In genomic region chr8:13584652-13585051, GRCm38 (mm10) we compare ENCODE assay signal across 25 mouse cellular contexts. TPM values are rescaled to one million over a fixed set of nuclear protein-coding genes. Genes with fewer than 3 reads are reported as not detected.
A peak's percentile ranks its signal among the peaks of the same experiment; 100 is the strongest.
DNase-seq lines count a peak whose midpoint lies in the region; ATAC-seq and TF ChIP-seq lines count a peak whose summit lies in the region.
"Had no signal": no experiment of that assay in that cellular context is flagged by ENCODE, and none has a peak within 500 bp of the region (broad histone marks: within the 10 kb centered on the region; RNA-seq: fewer than 3 reads in every experiment).

No protein-coding gene starts in this region.

- no peak for TF ChIP-seq EP300 in stomach, postnatal 0 days (optimal IDR thresholded peaks at IDR 0.05)

- TF ChIP-seq CTCF in stomach, postnatal 0 days (IDR thresholded peaks at IDR 0.05; ENCODE audit: low read depth): no peak

- no peak overlapping the region for H3K4me3 ChIP-seq in lung, embryonic 15.5 days
- H3K4me3 ChIP-seq in stomach, embryonic 15.5 days (replicated peaks): no peak overlapping the region
- no peak overlapping the region for H3K4me3 ChIP-seq in stomach, postnatal 0 days (ENCODE audit: low read depth, low read length)
- H3K4me3 ChIP-seq: embryonic facial prominence, embryonic 13.5 days; embryonic facial prominence, embryonic 15.5 days; erythroblast, embryonic 14.5 days; forebrain, embryonic 10.5 days; forebrain, embryonic 12.5 days had no signal

- peaks cover 59% of the 10 kb centered on the region for H3K36me3 ChIP-seq in lung, embryonic 15.5 days
- peaks cover 40% of the 10 kb centered on the region for H3K36me3 ChIP-seq in stomach, embryonic 15.5 days
- H3K36me3 ChIP-seq in stomach, postnatal 0 days (ENCODE audit: control insufficient read depth, insufficient read depth, low read length): peaks cover 40% of the 10 kb centered on the region

- no peaks in the 10 kb centered on the region for H3K9me3 ChIP-seq in lung, embryonic 15.5 days
- no peaks in the 10 kb centered on the region for H3K9me3 ChIP-seq in stomach, embryonic 15.5 days
- no peaks in the 10 kb centered on the region for H3K9me3 ChIP-seq in stomach, postnatal 0 days (ENCODE audit: control insufficient read depth, low read length)
- H3K9me3 ChIP-seq: embryonic facial prominence, embryonic 13.5 days; embryonic facial prominence, embryonic 15.5 days; forebrain, embryonic 10.5 days; forebrain, embryonic 12.5 days had no signal

- H3K4me2 ChIP-seq in lung, embryonic 15.5 days: no peak overlapping the region
- no peak overlapping the region for H3K4me2 ChIP-seq in stomach, embryonic 15.5 days
- no peak overlapping the region for H3K4me2 ChIP-seq in stomach, postnatal 0 days (replicated peaks; ENCODE audit: low read depth)
- H3K4me2 ChIP-seq: embryonic facial prominence, embryonic 13.5 days; embryonic facial prominence, embryonic 15.5 days; forebrain, embryonic 12.5 days had no signal

- WGBS in lung, embryonic 15.5 days: 50% methylated on average over 8 of the region's 8 CpGs
- WGBS in stomach, embryonic 15.5 days: 56% methylated on average over 8 of the region's 8 CpGs
- 44% methylated on average over 8 of the region's 8 CpGs for WGBS in stomach, postnatal 0 days

- no peaks in the 10 kb centered on the region for H3K27me3 ChIP-seq in lung, embryonic 15.5 days
- no peaks in the 10 kb centered on the region for H3K27me3 ChIP-seq in stomach, embryonic 15.5 days (replicated peaks)
- no peaks in the 10 kb centered on the region for H3K27me3 ChIP-seq in stomach, postnatal 0 days (ENCODE audit: control insufficient read depth, insufficient read depth, low read length)
- H3K27me3 ChIP-seq: embryonic facial prominence, embryonic 13.5 days; embryonic facial prominence, embryonic 15.5 days; forebrain, embryonic 12.5 days had no signal

- no peak overlapping the region for H3K27ac ChIP-seq in lung, embryonic 15.5 days
- H3K27ac ChIP-seq in stomach, embryonic 15.5 days: no peak overlapping the region
- no peak overlapping the region for H3K27ac ChIP-seq in stomach, postnatal 0 days (replicated peaks)
- H3K27ac ChIP-seq: embryonic facial prominence, embryonic 13.5 days; embryonic facial prominence, embryonic 15.5 days; forebrain, embryonic 10.5 days; forebrain, embryonic 12.5 days had no signal

- DNase-seq in lung, adult 18-20 months: no peak
- peak; percentile 31 for DNase-seq in lung, postnatal 10 days
- no peak for DNase-seq in lung, postnatal 14 days
- no peak for DNase-seq in stomach, postnatal 0 days (ENCODE audit: low spot score)
- DNase-seq: adrenal gland, adult 2 months; adrenal gland, postnatal 10 days; adrenal gland, postnatal 25 days; cerebellum, adult 11 months; cerebellum, adult 18-20 months; cerebellum, adult 8-10 months; cerebellum, adult 9-11 months; cerebellum, postnatal 14 days; cerebellum, postnatal 36 days; embryo, embryonic 11 days had no signal

- H3K4me1 ChIP-seq in lung, embryonic 15.5 days: no peaks in the 10 kb centered on the region
- H3K4me1 ChIP-seq in stomach, embryonic 15.5 days: no peaks in the 10 kb centered on the region
- H3K4me1 ChIP-seq in stomach, postnatal 0 days (replicated peaks; ENCODE audit: control insufficient read depth, insufficient read depth): no peaks in the 10 kb centered on the region
- H3K4me1 ChIP-seq: embryonic facial prominence, embryonic 13.5 days; embryonic facial prominence, embryonic 15.5 days; forebrain, embryonic 10.5 days; forebrain, embryonic 12.5 days had no signal

- peak; percentile 48; the same call in 1 of the 2 replicates for ATAC-seq in lung, embryonic 15.5 days (ENCODE audit: borderline replicate concordance, extremely low read depth, low FRiP score, low TSS enrichment)
- 0 out of 2 replicates have a peak, but pooled peaks have one; percentile 28 for ATAC-seq in stomach, embryonic 15.5 days (ENCODE audit: insufficient read depth, low FRiP score, low read depth)
- ATAC-seq in stomach, postnatal 0 days (ENCODE audit: low FRiP score, low TSS enrichment): no peak; the same call in 1 of the 2 replicates
- ATAC-seq: forebrain, embryonic 14.5 days had no signal

- no peak overlapping the region for H3K9ac ChIP-seq in lung, embryonic 15.5 days
- no peak overlapping the region for H3K9ac ChIP-seq in stomach, embryonic 15.5 days
- H3K9ac ChIP-seq in stomach, postnatal 0 days (ENCODE audit: low read length): no peak overlapping the region
- H3K9ac ChIP-seq: embryonic facial prominence, embryonic 13.5 days; embryonic facial prominence, embryonic 15.5 days; forebrain, embryonic 12.5 days had no signal

RNA-seq across cellular contexts. Expression of gene 1700029H14Rik, which starts 22.4 kb away (rescaled TPM):
- not detected in 2 replicates for polyA plus RNA-seq in lung, embryonic 15.5 days (2015; fragmentation: Nextera tagmentation; extraction: Ambion mirVana)
- not detected in 2 replicates for polyA plus RNA-seq in stomach, embryonic 15.5 days (2015; fragmentation: Nextera tagmentation; extraction: Ambion mirVana)
- not detected in 2 replicates for polyA plus RNA-seq in stomach, postnatal 0 days (2015; fragmentation: Nextera tagmentation; extraction: Ambion mirVana)
- polyA plus RNA-seq: adrenal gland, adult 2 months; brain, embryonic 14.5 days; C2C12; embryonic facial prominence, embryonic 11.5 days; embryonic facial prominence, embryonic 13.5 days; embryonic facial prominence, embryonic 15.5 days; erythroblast, embryonic 14.5 days; forebrain, embryonic 10.5 days; forebrain, embryonic 12.5 days; forebrain, embryonic 14.5 days had no signal
